Mouse (Mus musculus): ENCODE results near the gene Zp1. TPM values are rescaled to one million over a fixed set of nuclear protein-coding genes. Genes with fewer than 3 reads are reported as not detected.

Gene Zp1
- polyA plus RNA-seq (2012; fragmentation: generic; extraction: Trizol) = 0.05 TPM

DNA sequence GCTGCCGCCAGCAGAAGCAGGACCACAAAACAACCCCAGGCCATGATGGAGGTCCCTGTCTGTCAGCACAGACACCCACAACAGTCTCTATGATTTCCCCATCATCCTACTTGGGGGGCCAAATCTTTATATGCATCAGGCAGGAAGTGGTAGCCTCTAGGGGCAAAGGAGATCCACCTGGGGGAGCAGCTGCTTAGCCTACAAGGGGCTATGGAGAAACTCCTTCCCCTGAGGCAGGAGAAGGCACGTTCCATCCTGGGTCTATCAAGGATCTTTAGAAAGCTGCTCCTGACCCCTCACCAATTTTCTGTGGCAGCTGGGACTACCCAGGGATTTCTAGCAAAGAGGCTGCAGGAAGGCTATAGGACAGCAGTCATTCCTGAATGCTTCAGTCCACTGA, at the start of gene Zp1:
Gene Zp1 (minus strand): TSS at position 101 of the 400 bp plus-strand sequence.
- TF ChIP-seq TCF3 (IDR thresholded peaks at IDR 0.05; ENCODE audit: insufficient read length, low read depth) = no peak
- no peak for TF ChIP-seq E2F4 (IDR thresholded peaks at IDR 0.05; ENCODE audit: insufficient read depth)
- no peak for TF ChIP-seq SRF (IDR thresholded peaks at IDR 0.05; ENCODE audit: control insufficient read depth, insufficient read length, low read depth)
- TF ChIP-seq MAX (IDR thresholded peaks at IDR 0.05; ENCODE audit: low read depth) = no peak
- TF ChIP-seq CEBPB (IDR thresholded peaks at IDR 0.05; ENCODE audit: insufficient read depth, poor library complexity, severe bottlenecking) = no peak
- TF ChIP-seq MYOD1 (IDR thresholded peaks at IDR 0.05; ENCODE audit: control insufficient read depth in 1 of 3, insufficient read length in 2 of 3, low read depth in 2 of 3) = no peak
- no peak for TF ChIP-seq REST (IDR thresholded peaks at IDR 0.05; ENCODE audit: insufficient read depth, insufficient read length)
- no peak for TF ChIP-seq MYOG (IDR thresholded peaks at IDR 0.05; ENCODE audit: control insufficient read depth in 1 of 3, insufficient read depth in 1 of 3, insufficient read length in 2 of 3, low read depth in 2 of 3)
- Histone ChIP-seq H3K4me3 (no peak within 1 kb of the TSS), H3K36me3 (ENCODE audit: control insufficient read depth, insufficient read depth) (no peaks in the 10 kb centered on the region), H3K4me2 (ENCODE audit: low read depth) (no peak within 1 kb of the TSS), H3ac (ENCODE audit: control insufficient read depth, insufficient read length) (no peak within 1 kb of the TSS), H3K79me2 (ENCODE audit: control insufficient read depth, insufficient read depth) (no peaks in the 10 kb centered on the region), H3K27me3 (ENCODE audit: control insufficient read depth, insufficient read depth, insufficient read length) (peaks cover 10% of the 10 kb centered on the region)

GRCm38 (mm10) chr19:10968578-10968977, 48.1 kb upstream of the Zp1 start:
- Histone ChIP-seq H3K4me2 (ENCODE audit: low read depth) (no peak overlapping the region), H3K27me3 (ENCODE audit: control insufficient read depth, insufficient read depth, insufficient read length) (peaks cover 45% of the 10 kb centered on the region)

GRCm38 (mm10) chr19:10965721-10966120, 45.3 kb upstream of the Zp1 start:
- Histone ChIP-seq H3K79me2 (ENCODE audit: control insufficient read depth, insufficient read depth) (no peaks in the 10 kb centered on the region), H3K36me3 (ENCODE audit: control insufficient read depth, insufficient read depth) (no peaks in the 10 kb centered on the region), H3K4me2 (ENCODE audit: low read depth) (no peak overlapping the region), H3K27me3 (ENCODE audit: control insufficient read depth, insufficient read depth, insufficient read length) (peaks cover 66% of the 10 kb centered on the region), H3K4me3 (no peak overlapping the region), H3ac (ENCODE audit: control insufficient read depth, insufficient read length) (no peak overlapping the region)
- no peak for TF ChIP-seq TCF3 (IDR thresholded peaks at IDR 0.05; ENCODE audit: insufficient read length, low read depth)
- no peak for TF ChIP-seq E2F4 (IDR thresholded peaks at IDR 0.05; ENCODE audit: insufficient read depth)
- no peak for TF ChIP-seq SRF (IDR thresholded peaks at IDR 0.05; ENCODE audit: control insufficient read depth, insufficient read length, low read depth)
- TF ChIP-seq CEBPB (IDR thresholded peaks at IDR 0.05; ENCODE audit: insufficient read depth, poor library complexity, severe bottlenecking) = no peak
- TF ChIP-seq TCF12 (IDR thresholded peaks at IDR 0.05; ENCODE audit: insufficient read depth, poor library complexity, severe bottlenecking) = no peak
- TF ChIP-seq USF1 (IDR thresholded peaks at IDR 0.05; ENCODE audit: low read depth) = no peak
- TF ChIP-seq POLR2A (IDR thresholded peaks at IDR 0.05; ENCODE audit: insufficient read length, low read depth) = no peak
- no peak for TF ChIP-seq MYOG (IDR thresholded peaks at IDR 0.05; ENCODE audit: control insufficient read depth in 1 of 3, insufficient read depth in 1 of 3, insufficient read length in 2 of 3, low read depth in 2 of 3)
- no peak for TF ChIP-seq REST (IDR thresholded peaks at IDR 0.05; ENCODE audit: insufficient read depth, insufficient read length)
- TF ChIP-seq MAX (IDR thresholded peaks at IDR 0.05; ENCODE audit: low read depth) = no peak
- no peak for TF ChIP-seq POLR2AphosphoS2 (IDR thresholded peaks at IDR 0.05; ENCODE audit: insufficient read length, low read depth)
- no peak for TF ChIP-seq MYOD1 (IDR thresholded peaks at IDR 0.05; ENCODE audit: control insufficient read depth in 1 of 3, insufficient read length in 2 of 3, low read depth in 2 of 3)

More at GRCm38 (mm10) chr19:10968578-10968977, 48.1 kb upstream of the Zp1 start:
- no peak overlapping the region for H3K4me3 ChIP-seq
- no peak overlapping the region for H3ac ChIP-seq (ENCODE audit: control insufficient read depth, insufficient read length)
- no peaks in the 10 kb centered on the region for H3K79me2 ChIP-seq (ENCODE audit: control insufficient read depth, insufficient read depth)
- no peak for TF ChIP-seq USF1 (IDR thresholded peaks at IDR 0.05; ENCODE audit: low read depth)
- TF ChIP-seq POLR2AphosphoS2 (IDR thresholded peaks at IDR 0.05; ENCODE audit: insufficient read length, low read depth) = no peak
- TF ChIP-seq REST (IDR thresholded peaks at IDR 0.05; ENCODE audit: insufficient read depth, insufficient read length) = no peak
- no peak for TF ChIP-seq TCF12 (IDR thresholded peaks at IDR 0.05; ENCODE audit: insufficient read depth, poor library complexity, severe bottlenecking)
- TF ChIP-seq CEBPB (IDR thresholded peaks at IDR 0.05; ENCODE audit: insufficient read depth, poor library complexity, severe bottlenecking) = no peak
- no peak for TF ChIP-seq TCF3 (IDR thresholded peaks at IDR 0.05; ENCODE audit: insufficient read length, low read depth)
- no peak for TF ChIP-seq E2F4 (IDR thresholded peaks at IDR 0.05; ENCODE audit: insufficient read depth)
- TF ChIP-seq POLR2A (IDR thresholded peaks at IDR 0.05; ENCODE audit: insufficient read length, low read depth) = no peak
- TF ChIP-seq SRF (IDR thresholded peaks at IDR 0.05; ENCODE audit: control insufficient read depth, insufficient read length, low read depth) = no peak
- no peak for TF ChIP-seq MYOG (IDR thresholded peaks at IDR 0.05; ENCODE audit: control insufficient read depth in 1 of 3, insufficient read depth in 1 of 3, insufficient read length in 2 of 3, low read depth in 2 of 3)
- TF ChIP-seq MAX (IDR thresholded peaks at IDR 0.05; ENCODE audit: low read depth) = no peak
- TF ChIP-seq MYOD1 (IDR thresholded peaks at IDR 0.05; ENCODE audit: control insufficient read depth in 1 of 3, insufficient read length in 2 of 3, low read depth in 2 of 3) = no peak
- no peaks in the 10 kb centered on the region for H3K36me3 ChIP-seq (ENCODE audit: control insufficient read depth, insufficient read depth)

DNA sequence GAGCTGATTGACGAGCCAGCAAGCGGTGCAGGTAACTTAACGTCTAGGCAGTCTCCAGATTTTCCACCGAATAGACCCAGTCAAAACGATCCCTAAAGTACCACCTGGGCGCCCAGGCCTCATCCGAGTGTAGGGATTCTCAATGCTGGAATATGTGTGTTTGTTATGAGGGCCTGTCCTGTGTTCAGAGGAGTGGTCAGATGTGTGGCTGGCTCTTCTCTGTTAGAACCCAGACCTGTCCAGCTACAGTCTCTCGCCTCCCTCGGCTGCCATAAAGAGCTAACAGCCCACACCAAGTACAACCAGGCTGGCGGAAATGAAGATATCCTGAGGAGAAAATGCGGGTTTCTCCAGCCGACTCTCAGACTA, 39.5 kb upstream of the Zp1 start:
- Histone ChIP-seq H3K4me3 (no peak overlapping the region), H3K79me2 (ENCODE audit: control insufficient read depth, insufficient read depth) (no peaks in the 10 kb centered on the region), H3K4me2 (ENCODE audit: low read depth) (no peak overlapping the region), H3K27me3 (ENCODE audit: control insufficient read depth, insufficient read depth, insufficient read length) (peaks cover 39% of the 10 kb centered on the region), H3K36me3 (ENCODE audit: control insufficient read depth, insufficient read depth) (no peaks in the 10 kb centered on the region), H3ac (ENCODE audit: control insufficient read depth, insufficient read length) (no peak overlapping the region)
- no peak for TF ChIP-seq MAX (IDR thresholded peaks at IDR 0.05; ENCODE audit: low read depth)
- TF ChIP-seq POLR2A (IDR thresholded peaks at IDR 0.05; ENCODE audit: insufficient read length, low read depth) = no peak
- TF ChIP-seq MYOG (IDR thresholded peaks at IDR 0.05; ENCODE audit: control insufficient read depth in 1 of 3, insufficient read depth in 1 of 3, insufficient read length in 2 of 3, low read depth in 2 of 3) = no peak
- TF ChIP-seq E2F4 (IDR thresholded peaks at IDR 0.05; ENCODE audit: insufficient read depth) = no peak
- TF ChIP-seq CEBPB (IDR thresholded peaks at IDR 0.05; ENCODE audit: insufficient read depth, poor library complexity, severe bottlenecking) = no peak
- TF ChIP-seq POLR2AphosphoS2 (IDR thresholded peaks at IDR 0.05; ENCODE audit: insufficient read length, low read depth) = no peak
- no peak for TF ChIP-seq TCF12 (IDR thresholded peaks at IDR 0.05; ENCODE audit: insufficient read depth, poor library complexity, severe bottlenecking)
- no peak for TF ChIP-seq SRF (IDR thresholded peaks at IDR 0.05; ENCODE audit: control insufficient read depth, insufficient read length, low read depth)
- no peak for TF ChIP-seq MYOD1 (IDR thresholded peaks at IDR 0.05; ENCODE audit: control insufficient read depth in 1 of 3, insufficient read length in 2 of 3, low read depth in 2 of 3)
- no peak for TF ChIP-seq TCF3 (IDR thresholded peaks at IDR 0.05; ENCODE audit: insufficient read length, low read depth)
- TF ChIP-seq REST (IDR thresholded peaks at IDR 0.05; ENCODE audit: insufficient read depth, insufficient read length) = no peak
- TF ChIP-seq USF1 (IDR thresholded peaks at IDR 0.05; ENCODE audit: low read depth) = no peak

Data from myocyte (in vitro differentiated cells).